Mouse (Mus musculus): ENCODE results near the gene Rarres2.

- no peak for TF ChIP-seq CTCF (IDR thresholded peaks at IDR 0.05; ENCODE audit: low read depth)
- TF ChIP-seq EP300 (IDR thresholded peaks at IDR 0.05; ENCODE audit: low read depth) = no peak
Observed at GRCm38 (mm10) chr6:48613464-48613863, 40.9 kb upstream of the Rarres2 start.
